Mouse (Mus musculus) retina, adult 2 months (tissue): Measurements from ENCODE around the gene Cast.

Experiments used
- DNase-seq: peaks from one replicate; pipeline ENCODE4 v3.0.0-alpha.2; 2012; ENCODE audit warnings: low read depth, low spot score

Cast gene

DNA sequence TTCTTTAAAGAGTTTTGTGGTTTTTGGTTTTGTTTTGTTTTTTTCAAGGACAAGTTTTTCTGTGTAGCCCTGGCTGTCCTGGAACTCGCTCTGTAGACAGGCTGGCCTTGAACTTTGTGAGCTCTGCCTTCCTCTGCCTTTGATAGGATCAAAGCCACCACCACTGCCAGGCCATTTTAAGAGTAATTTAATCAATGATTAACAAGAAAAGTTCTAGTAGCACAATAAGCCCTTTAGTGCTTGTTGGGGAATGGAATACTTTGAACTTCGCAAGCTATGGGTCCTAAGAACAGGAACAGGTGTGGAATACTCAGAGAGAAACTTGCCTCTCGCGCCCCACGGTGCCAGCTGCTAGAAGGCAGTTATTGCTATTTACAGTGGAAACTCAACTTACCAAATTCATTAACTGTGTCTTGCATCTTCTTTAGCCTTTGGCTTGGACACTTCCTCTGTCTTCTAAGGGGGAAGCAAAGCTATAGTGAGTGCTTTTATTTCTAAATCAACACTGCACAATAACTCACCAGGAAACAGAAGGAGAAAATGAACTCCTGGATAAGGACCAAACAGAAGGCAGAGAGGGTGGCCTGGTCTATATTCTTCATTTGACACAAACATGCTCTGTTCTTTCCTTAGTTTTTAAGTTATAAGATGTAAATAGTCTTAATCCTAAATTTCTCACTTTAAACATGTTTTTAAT is 113.0 kb downstream of the Cast start:
- DNase-seq, result no peak
